Mouse (Mus musculus) cortical plate, adult 2 months (tissue): ENCODE measurements around the gene Sc5d.

Experiments
- CTCF ChIP-seq: fragments of 200-500 bp; IDR thresholded peaks from 2 replicates; pipeline ENCODE4 v1.5.1; 2011; ENCODE audit warnings: mild to moderate bottlenecking, control low read depth, low read length; ENCODE audit not compliant: insufficient read depth; ENCODE audit errors: extremely low read depth
- POLR2A ChIP-seq: fragments of 200-500 bp; IDR thresholded peaks from 2 replicates; pipeline ENCODE4 v1.6.1; 2011; ENCODE audit warnings: mild to moderate bottlenecking, low read length, control low read depth; ENCODE audit not compliant: insufficient read depth; ENCODE audit errors: extremely low read depth

DNA sequence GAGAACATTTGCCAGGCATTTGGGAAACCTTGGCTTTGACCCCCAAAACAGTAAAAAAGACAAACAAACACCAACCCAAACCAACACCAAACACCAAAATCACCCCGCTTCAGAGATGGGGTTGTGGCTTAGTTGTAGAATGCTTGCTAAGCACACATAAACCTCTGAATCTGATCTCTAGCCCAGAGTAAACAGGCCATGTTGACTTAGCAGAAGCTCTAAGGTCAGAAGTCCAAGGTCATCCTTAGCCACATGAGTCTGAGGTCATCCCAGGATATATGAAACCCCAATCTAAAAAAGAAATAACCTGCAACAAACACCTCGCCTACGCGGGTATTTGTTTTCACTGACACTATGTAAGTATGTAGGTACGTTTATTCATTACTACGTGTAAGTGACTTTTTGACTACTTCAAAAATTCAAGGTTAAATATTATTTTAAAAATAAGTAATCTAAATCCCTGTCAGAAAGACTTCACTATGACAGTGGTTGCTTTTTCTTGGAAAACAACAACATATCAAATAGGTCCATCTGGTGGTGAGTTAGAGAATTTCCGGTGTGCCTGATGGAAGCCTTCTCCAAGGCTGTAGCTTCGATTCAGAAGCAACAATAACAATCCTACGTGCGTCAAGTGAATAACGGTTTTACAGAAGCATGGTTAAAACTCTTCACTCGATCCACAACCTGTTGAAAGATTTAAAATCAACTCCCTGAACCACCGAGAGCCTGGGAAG is 11.1 kb upstream of the Sc5d start:
- TF ChIP-seq CTCF (peak; percentile 50; the same call in 1 of the 2 replicates), POLR2A (no peak)
